Mouse (Mus musculus): ENCODE results near the gene Cyb5rl. TPM values are rescaled to one million over a fixed set of nuclear protein-coding genes. Genes with fewer than 3 reads are reported as not detected.

Cyb5rl gene
- polyA plus RNA-seq, 1 experiment, result 4.7 TPM

DNA sequence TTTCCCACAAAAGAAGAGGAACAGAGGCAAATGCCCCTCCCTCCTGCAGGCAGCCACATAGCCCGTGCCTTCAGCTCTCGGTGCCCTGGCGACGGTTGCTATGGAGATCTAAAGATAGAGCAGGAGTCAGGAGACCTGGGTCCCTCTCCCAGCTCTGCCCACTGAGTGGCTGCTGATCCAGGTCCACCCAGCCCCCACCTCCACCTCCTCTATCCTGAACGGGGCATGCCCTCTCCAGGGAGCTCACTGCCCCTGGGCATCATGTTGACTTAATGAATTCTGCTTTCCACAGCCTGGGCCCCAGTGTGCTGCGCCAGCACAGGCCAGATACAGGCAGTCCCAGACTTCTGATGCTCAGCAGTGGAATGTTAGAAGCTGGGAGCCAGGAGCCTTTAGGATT is 18.1 kb downstream of the Cyb5rl start:
- TF ChIP-seq POLR2A (IDR thresholded peaks at IDR 0.05; ENCODE audit: borderline replicate concordance, control insufficient read depth, low read depth, low read length), result no peak
- H3K4me1 ChIP-seq (ENCODE audit: control insufficient read depth, insufficient read depth, low read length), result peaks cover 2% of the 10 kb centered on the region; the same call in 1 of the 2 replicates
- H3K27ac ChIP-seq (ENCODE audit: control insufficient read depth, insufficient read depth, low read depth, low read length, poor library complexity), result no peak overlapping the region
- no peak overlapping the region for H3K4me3 ChIP-seq (replicated peaks; ENCODE audit: control insufficient read depth, low read depth, low read length)
- 56% methylated on average over 6 of the region's 6 CpGs for WGBS

- no peak overlapping the region for H3K4me3 ChIP-seq (replicated peaks; ENCODE audit: control insufficient read depth, low read depth, low read length)
- TF ChIP-seq CTCF (IDR thresholded peaks at IDR 0.05; ENCODE audit: control insufficient read depth, insufficient read depth, low read length) (no peak), POLR2A (IDR thresholded peaks at IDR 0.05; ENCODE audit: borderline replicate concordance, control insufficient read depth, low read depth, low read length) (no peak)
- no peak overlapping the region for H3K27ac ChIP-seq (ENCODE audit: control insufficient read depth, insufficient read depth, low read depth, low read length, poor library complexity)
- H3K4me1 ChIP-seq (ENCODE audit: control insufficient read depth, insufficient read depth, low read length), result no peaks in the 10 kb centered on the region; the same call in 1 of the 2 replicates
- WGBS, result 84% methylated on average over 14 of the region's 14 CpGs
These were observed 24.9 kb downstream of the Cyb5rl start for GRCm38 (mm10) chr4:107091696-107092095.

GRCm38 (mm10) chr4:107094484-107095187 is 27.8 kb downstream of the Cyb5rl start:
- TF ChIP-seq CTCF (IDR thresholded peaks at IDR 0.05; ENCODE audit: control insufficient read depth, insufficient read depth, low read length) (no peak), POLR2A (IDR thresholded peaks at IDR 0.05; ENCODE audit: borderline replicate concordance, control insufficient read depth, low read depth, low read length) (no peak)
- H3K27ac ChIP-seq (ENCODE audit: control insufficient read depth, insufficient read depth, low read depth, low read length, poor library complexity), result no peak overlapping the region
- no peak overlapping the region for H3K4me3 ChIP-seq (replicated peaks; ENCODE audit: control insufficient read depth, low read depth, low read length)
- H3K4me1 ChIP-seq (ENCODE audit: control insufficient read depth, insufficient read depth, low read length), result no peaks in the 10 kb centered on the region; the same call in 1 of the 2 replicates
- WGBS, result 67% methylated on average over 16 of the region's 16 CpGs

GRCm38 (mm10) chr4:107096043-107096442 is 29.3 kb downstream of the Cyb5rl start:
- Histone ChIP-seq H3K4me1 (ENCODE audit: control insufficient read depth, insufficient read depth, low read length) (no peaks in the 10 kb centered on the region; the same call in 1 of the 2 replicates), H3K27ac (ENCODE audit: control insufficient read depth, insufficient read depth, low read depth, low read length, poor library complexity) (no peak overlapping the region)

GRCm38 (mm10) chr4:107096841-107097373 is 30.1 kb downstream of the Cyb5rl start, which contains the start of gene Cdcp2:
TSS of gene Cdcp2 (plus strand) at chr4:107096891.
- TF ChIP-seq CTCF (IDR thresholded peaks at IDR 0.05; ENCODE audit: control insufficient read depth, insufficient read depth, low read length), result no peak
- no peak for TF ChIP-seq POLR2A (IDR thresholded peaks at IDR 0.05; ENCODE audit: borderline replicate concordance, control insufficient read depth, low read depth, low read length)
- Histone ChIP-seq H3K27ac (ENCODE audit: control insufficient read depth, insufficient read depth, low read depth, low read length, poor library complexity) (no peak within 1 kb of the TSS), H3K4me3 (replicated peaks; ENCODE audit: control insufficient read depth, low read depth, low read length) (no peak within 1 kb of the TSS), H3K4me1 (ENCODE audit: control insufficient read depth, insufficient read depth, low read length) (no peaks in the 10 kb centered on the region; the same call in 1 of the 2 replicates)
- WGBS, result 89% methylated on average over 16 of the region's 16 CpGs

More at GRCm38 (mm10) chr4:107096043-107096442, 29.3 kb downstream of the Cyb5rl start:
- no peak overlapping the region for H3K4me3 ChIP-seq (replicated peaks; ENCODE audit: control insufficient read depth, low read depth, low read length)
- under 1% methylated on average over 6 of the region's 6 CpGs for whole genome bisulfite sequencing
- TF ChIP-seq POLR2A (IDR thresholded peaks at IDR 0.05; ENCODE audit: borderline replicate concordance, control insufficient read depth, low read depth, low read length) (no peak), CTCF (IDR thresholded peaks at IDR 0.05; ENCODE audit: control insufficient read depth, insufficient read depth, low read length) (no peak)

GRCm38 (mm10) chr4:107097871-107098270 is 31.1 kb downstream of the Cyb5rl start:
- WGBS, result 74% methylated on average over 15 of the region's 15 CpGs
- TF ChIP-seq CTCF (IDR thresholded peaks at IDR 0.05; ENCODE audit: control insufficient read depth, insufficient read depth, low read length) (no peak), POLR2A (IDR thresholded peaks at IDR 0.05; ENCODE audit: borderline replicate concordance, control insufficient read depth, low read depth, low read length) (no peak)
- H3K4me1 ChIP-seq (ENCODE audit: control insufficient read depth, insufficient read depth, low read length), result no peaks in the 10 kb centered on the region; the same call in 1 of the 2 replicates
- H3K27ac ChIP-seq (ENCODE audit: control insufficient read depth, insufficient read depth, low read depth, low read length, poor library complexity), result no peak overlapping the region
- H3K4me3 ChIP-seq (replicated peaks; ENCODE audit: control insufficient read depth, low read depth, low read length), result no peak overlapping the region

- no peak for TF ChIP-seq CTCF (IDR thresholded peaks at IDR 0.05; ENCODE audit: control insufficient read depth, insufficient read depth, low read length)
- no peak for TF ChIP-seq POLR2A (IDR thresholded peaks at IDR 0.05; ENCODE audit: borderline replicate concordance, control insufficient read depth, low read depth, low read length)
- 83% methylated on average over 10 of the region's 10 CpGs for WGBS
- Histone ChIP-seq H3K27ac (ENCODE audit: control insufficient read depth, insufficient read depth, low read depth, low read length, poor library complexity) (no peak overlapping the region), H3K4me3 (replicated peaks; ENCODE audit: control insufficient read depth, low read depth, low read length) (no peak overlapping the region), H3K4me1 (ENCODE audit: control insufficient read depth, insufficient read depth, low read length) (no peaks in the 10 kb centered on the region)
These were observed 31.6 kb downstream of the Cyb5rl start for GRCm38 (mm10) chr4:107098375-107098774.

DNA sequence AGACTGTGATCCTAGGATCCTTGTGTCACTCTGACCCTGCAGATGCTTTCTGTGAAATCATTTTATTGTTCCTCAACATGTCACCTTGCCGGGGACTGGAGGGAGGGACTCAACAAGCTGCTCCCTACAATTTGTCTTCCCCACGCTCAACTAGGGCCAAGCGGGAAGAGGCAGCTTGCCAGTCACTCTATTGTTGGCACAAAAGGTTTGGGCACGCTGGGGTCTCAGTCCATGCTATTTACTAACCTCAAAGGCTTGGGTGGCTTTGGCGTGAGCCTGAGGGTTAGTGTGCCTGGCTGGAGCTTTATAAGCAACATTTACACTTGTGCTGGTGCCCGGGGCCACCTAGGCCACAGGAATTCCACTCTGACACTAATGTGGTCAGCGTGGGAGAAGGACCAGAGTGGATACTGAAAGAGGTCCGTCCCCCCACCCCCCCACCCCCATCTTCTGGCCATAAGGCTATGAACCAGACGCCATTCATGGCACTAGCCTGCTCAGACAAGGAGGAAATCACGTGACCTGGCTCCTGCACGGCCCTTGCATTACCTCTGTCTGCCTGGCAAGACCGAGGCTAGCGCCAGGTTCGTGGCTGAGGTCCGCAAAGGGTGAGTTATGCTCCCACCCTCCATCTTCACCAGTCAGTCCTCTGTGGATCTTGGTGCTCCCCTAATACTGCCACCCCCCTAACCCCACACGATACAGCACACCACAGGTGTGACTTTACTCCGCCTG is 32.2 kb downstream of the Cyb5rl start:
- no peak for TF ChIP-seq CTCF (IDR thresholded peaks at IDR 0.05; ENCODE audit: control insufficient read depth, insufficient read depth, low read length)
- no peak for TF ChIP-seq POLR2A (IDR thresholded peaks at IDR 0.05; ENCODE audit: borderline replicate concordance, control insufficient read depth, low read depth, low read length)
- no peak overlapping the region for H3K27ac ChIP-seq (ENCODE audit: control insufficient read depth, insufficient read depth, low read depth, low read length, poor library complexity)
- 48% methylated on average over 17 of the region's 17 CpGs for WGBS
- no peaks in the 10 kb centered on the region for H3K4me1 ChIP-seq (ENCODE audit: control insufficient read depth, insufficient read depth, low read length)
- no peak overlapping the region for H3K4me3 ChIP-seq (replicated peaks; ENCODE audit: control insufficient read depth, low read depth, low read length)

Measured in bone marrow, adult 2 months (tissue).